Mouse (Mus musculus) hindbrain, postnatal 0 days (tissue): ENCODE data around the gene Ctsc. TPM values are rescaled to one million over a fixed set of nuclear protein-coding genes. Genes with fewer than 3 reads are reported as not detected.

Experiments used
- ATAC-seq: fragments of 200-750 bp; cut with Nextera tagmentation; 2 replicates; pipeline ENCODE4 v1.8.0; 2017; ENCODE audit warnings: mild to moderate bottlenecking, moderate TSS enrichment, moderate library complexity
- DNase-seq: peaks from one replicate; pipeline ENCODE4 v3.0.0-alpha.2; 2015; ENCODE audit warnings: low spot score
- H3K27ac ChIP-seq: fragments of 300-500 bp; sonication (generic); 2 replicates; pipeline ENCODE4 v1.5.1; 2014; ENCODE audit warnings: mild to moderate bottlenecking
- H3K27me3 ChIP-seq: fragments of 300-500 bp; sonication (generic); 2 replicates; pipeline ENCODE4 v1.6.1; 2014; ENCODE audit warnings: low read length, mixed read lengths; ENCODE audit not compliant: insufficient read depth
- H3K36me3 ChIP-seq: fragments of 300-500 bp; sonication (generic); 2 replicates; pipeline ENCODE4 v1.6.1; 2014; ENCODE audit warnings: low read length, mixed read lengths; ENCODE audit not compliant: insufficient read depth
- H3K4me1 ChIP-seq: fragments of 300-500 bp; sonication (generic); 2 replicates; pipeline ENCODE4 v1.6.1; 2014; ENCODE audit warnings: antibody characterized with exemption, low read length, mixed read lengths; ENCODE audit not compliant: insufficient read depth
- H3K4me2 ChIP-seq: fragments of 300-500 bp; sonication (generic); 2 replicates; pipeline ENCODE4 v1.6.1; 2014; ENCODE audit warnings: low read depth, mild to moderate bottlenecking, low read length, moderate library complexity, mixed read lengths
- H3K4me3 ChIP-seq: fragments of 300-500 bp; sonication (generic); 2 replicates; pipeline ENCODE4 v1.5.1; 2014; ENCODE audit warnings: low read length
- H3K9ac ChIP-seq: fragments of 300-500 bp; sonication (generic); replicated peaks from 2 replicates; pipeline ENCODE4 v1.6.1; 2014; ENCODE audit warnings: mild to moderate bottlenecking, low read length, moderate library complexity, mixed read lengths
- H3K9me3 ChIP-seq: fragments of 300-500 bp; sonication (generic); 2 replicates; pipeline ENCODE4 v1.6.1; 2016; ENCODE audit warnings: low read length, mixed read lengths
- CTCF ChIP-seq: IDR thresholded peaks from 2 replicates; pipeline ENCODE4 v1.5.1; 2016; ENCODE audit warnings: antibody characterized with exemption, control low read depth, low read depth
- WGBS: fragments of 180-500 bp; shearing (Covaris S2); extraction: QIAGEN DNeasy Blood & Tissue Kit; methylation state at CpG from one replicate; pipeline ENCODE4 v1.1.7; 2014; 5-methylcytosine and 5-hydroxymethylcytosine counted together
- polyA plus RNA-seq: library from polyadenylated mRNA; unstranded; fragments of >200 nt; fragmentation: Nextera tagmentation; extraction: Ambion mirVana; gene quantifications from 2 replicates; pipeline ENCODE4 v1.2.1, GENCODE M21; 2015
- total RNA-seq: library from RNA; depleted of rRNA; stranded (reverse); fragments of >200 nt; gene quantifications from 2 replicates; pipeline ENCODE4 v1.2.3, GENCODE M21; 2014

The Ctsc gene
- total and polyA plus RNA-seq, 2 experiments from 2014 or later, result 20.5 to 21.2 TPM

DNA sequence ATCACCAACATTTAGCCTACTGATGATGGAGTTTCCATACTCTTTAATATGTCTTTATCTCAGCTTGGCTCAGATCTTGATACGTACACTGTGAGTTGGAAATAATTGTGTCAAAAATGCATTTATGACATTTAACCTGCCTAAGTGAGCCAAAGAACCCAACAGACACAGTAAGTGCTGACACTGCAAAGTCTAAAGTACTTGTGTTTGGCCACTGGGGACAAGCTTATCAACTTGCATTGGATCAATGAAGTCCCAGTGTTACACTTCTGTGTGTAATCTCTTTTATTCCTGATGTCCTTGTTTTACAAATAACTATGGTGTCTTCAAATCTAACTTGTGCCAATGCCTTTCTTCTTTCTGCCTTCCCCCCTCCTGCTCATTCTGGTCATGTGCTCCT is 18.1 kb downstream of the Ctsc start:
- DNase-seq, result no peak
- Histone ChIP-seq H3K4me1 (no peaks in the 10 kb centered on the region), H3K27ac (no peak overlapping the region), H3K4me2 (no peak overlapping the region), H3K9ac (no peak overlapping the region), H3K9me3 (no peaks in the 10 kb centered on the region), H3K36me3 (no peaks in the 10 kb centered on the region), H3K27me3 (no peaks in the 10 kb centered on the region), H3K4me3 (no peak overlapping the region)
- 79% methylated on average over 1 of the region's 1 CpGs for WGBS
- no peak for TF ChIP-seq CTCF
- no peak for ATAC-seq

DNA sequence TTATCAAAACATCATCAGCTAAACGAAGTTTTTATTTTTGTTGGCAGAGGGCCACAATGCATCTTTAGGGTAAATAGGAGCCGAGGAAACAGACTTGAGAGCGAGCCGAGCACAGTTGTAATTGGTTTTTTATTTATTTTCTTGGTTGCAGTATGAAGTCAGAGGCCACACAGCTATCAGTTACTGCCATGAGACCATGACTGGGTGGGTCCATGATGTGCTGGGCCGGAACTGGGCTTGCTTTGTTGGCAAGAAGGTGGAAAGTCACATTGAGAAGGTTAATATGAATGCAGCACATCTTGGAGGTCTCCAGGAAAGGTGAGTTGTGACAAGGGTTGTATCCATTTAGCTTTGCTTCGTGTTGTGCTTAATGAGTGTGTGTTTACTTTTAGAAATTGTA is 19.0 kb downstream of the Ctsc start:
- Histone ChIP-seq H3K27me3 (no peaks in the 10 kb centered on the region), H3K4me3 (no peak overlapping the region), H3K27ac (no peak overlapping the region), H3K9ac (no peak overlapping the region), H3K9me3 (no peaks in the 10 kb centered on the region), H3K36me3 (no peaks in the 10 kb centered on the region), H3K4me1 (no peaks in the 10 kb centered on the region), H3K4me2 (no peak overlapping the region)
- 52% methylated on average over 6 of the region's 6 CpGs for WGBS
- no peak for TF ChIP-seq CTCF
- DNase-seq (no peak), ATAC-seq (no peak)

- Histone ChIP-seq H3K4me3 (no peak overlapping the region), H3K27me3 (no peaks in the 10 kb centered on the region), H3K4me2 (no peak overlapping the region), H3K27ac (no peak overlapping the region), H3K4me1 (no peaks in the 10 kb centered on the region), H3K36me3 (no peaks in the 10 kb centered on the region), H3K9ac (no peak overlapping the region), H3K9me3 (no peaks in the 10 kb centered on the region)
- 81% methylated on average over 4 of the region's 4 CpGs for WGBS
- no peak for TF ChIP-seq CTCF
- DNase-seq, result no peak
- no peak for ATAC-seq
These were observed 27.9 kb downstream of the Ctsc start for GRCm38 (mm10) chr7:88305750-88306149.

DNA sequence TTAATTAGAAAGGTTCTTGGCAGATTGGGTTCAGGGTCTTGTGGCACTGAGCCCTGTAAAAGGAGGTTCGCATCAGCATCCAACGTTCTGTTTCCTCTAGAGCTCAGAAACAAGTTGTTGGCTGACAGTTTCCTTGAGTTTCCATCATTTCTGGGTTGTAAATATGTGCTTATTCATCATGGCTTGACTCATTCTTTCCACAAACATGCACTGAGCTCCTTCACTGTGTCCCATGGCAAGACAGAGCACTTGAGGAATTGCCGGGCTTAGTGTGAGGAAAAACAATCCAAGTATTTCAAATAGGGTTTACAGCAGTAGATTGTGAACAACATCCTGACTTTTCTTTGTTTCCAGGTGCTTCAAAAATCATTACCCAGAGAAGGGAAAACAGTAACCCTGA is 28.8 kb downstream of the Ctsc start:
- H3K4me3 ChIP-seq, result no peak overlapping the region
- no peak overlapping the region for H3K27ac ChIP-seq
- no peaks in the 10 kb centered on the region for H3K9me3 ChIP-seq
- no peak for DNase-seq
- no peak overlapping the region for H3K4me2 ChIP-seq
- no peak for ATAC-seq
- no peaks in the 10 kb centered on the region for H3K36me3 ChIP-seq
- H3K9ac ChIP-seq, result no peak overlapping the region
- WGBS, result 86% methylated on average over 3 of the region's 3 CpGs
- no peaks in the 10 kb centered on the region for H3K27me3 ChIP-seq
- no peak for TF ChIP-seq CTCF
- no peaks in the 10 kb centered on the region for H3K4me1 ChIP-seq

DNA sequence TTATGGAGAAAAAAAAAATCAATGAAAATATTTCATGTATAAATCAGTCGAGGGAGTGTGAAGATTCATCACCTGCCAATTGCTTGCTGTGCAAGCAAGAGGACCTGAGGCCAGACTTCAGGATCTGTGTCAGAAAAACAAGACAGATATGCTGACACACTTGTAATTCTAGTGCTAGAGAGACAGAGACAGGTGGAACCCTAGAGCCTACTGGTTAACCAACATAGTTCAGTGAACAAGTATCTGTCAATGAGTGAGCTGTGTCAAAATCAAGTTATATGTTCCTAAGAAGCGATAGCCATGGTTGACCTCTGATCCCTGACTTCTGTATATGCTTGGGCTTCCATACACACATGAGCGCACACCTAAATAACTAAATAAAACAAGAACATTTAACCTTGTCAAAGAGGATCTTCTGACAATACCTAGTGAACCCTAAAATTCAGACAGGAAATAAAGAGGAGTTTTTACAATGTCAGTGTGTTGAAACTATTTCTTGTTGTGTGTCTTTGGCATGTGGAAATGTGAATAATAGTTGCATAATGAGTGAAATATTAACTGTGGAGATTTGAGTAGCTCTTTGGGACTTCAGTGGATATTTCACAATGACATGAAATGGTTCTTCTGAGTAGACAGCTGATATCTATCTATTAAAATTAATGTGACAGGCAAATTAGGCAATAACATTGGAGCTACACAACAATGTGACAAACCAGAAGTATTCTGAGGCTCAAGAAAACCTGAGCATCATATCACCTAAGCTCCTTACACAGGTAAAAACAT is 32.7 kb downstream of the Ctsc start:
- whole genome bisulfite sequencing, result 85% methylated on average over 3 of the region's 3 CpGs
- ATAC-seq, result no peak

DNA sequence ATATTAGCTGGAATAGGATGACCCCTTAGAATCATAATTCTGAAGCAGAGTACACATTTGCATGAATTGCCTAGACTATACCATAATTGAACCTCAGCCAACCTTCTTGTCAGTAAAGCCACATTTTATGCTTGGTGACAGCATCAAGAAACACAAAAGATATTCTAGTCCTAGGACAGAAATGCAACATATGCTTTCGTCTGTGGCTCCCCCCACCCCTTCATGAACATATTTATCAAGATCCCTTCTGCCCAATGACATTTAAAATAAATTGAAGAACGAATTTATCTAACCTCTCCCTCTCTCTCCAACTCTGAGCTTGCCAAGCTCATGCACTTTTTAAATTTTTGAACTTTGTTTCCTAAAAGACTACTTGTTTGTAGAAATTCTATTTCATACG is 38.5 kb downstream of the Ctsc start:
- ATAC-seq (no peak), DNase-seq (no peak)
- no peak overlapping the region for H3K4me2 ChIP-seq
- H3K36me3 ChIP-seq, result no peaks in the 10 kb centered on the region
- H3K9me3 ChIP-seq, result no peaks in the 10 kb centered on the region
- H3K4me3 ChIP-seq, result no peak overlapping the region
- no peak overlapping the region for H3K27ac ChIP-seq
- H3K9ac ChIP-seq, result no peak overlapping the region
- TF ChIP-seq CTCF, result no peak
- 67% methylated on average over 3 of the region's 3 CpGs for WGBS
- no peaks in the 10 kb centered on the region for H3K27me3 ChIP-seq
- no peaks in the 10 kb centered on the region for H3K4me1 ChIP-seq

More for the DNA sequence above, 32.7 kb downstream of the Ctsc start:
- Histone ChIP-seq H3K27me3 (no peaks in the 10 kb centered on the region), H3K4me3 (no peak overlapping the region), H3K4me2 (no peak overlapping the region), H3K4me1 (no peaks in the 10 kb centered on the region), H3K36me3 (no peaks in the 10 kb centered on the region), H3K9ac (no peak overlapping the region), H3K9me3 (no peaks in the 10 kb centered on the region), H3K27ac (no peak overlapping the region)
- no peak for TF ChIP-seq CTCF
- DNase-seq, result no peak

- Histone ChIP-seq H3K36me3 (no peaks in the 10 kb centered on the region), H3K4me2 (no peak overlapping the region), H3K9ac (no peak overlapping the region), H3K27me3 (no peaks in the 10 kb centered on the region), H3K4me1 (no peaks in the 10 kb centered on the region), H3K27ac (no peak overlapping the region), H3K9me3 (no peaks in the 10 kb centered on the region), H3K4me3 (no peak overlapping the region)
- ATAC-seq, result no peak
- 78% methylated on average over 1 of the region's 1 CpGs for WGBS
- TF ChIP-seq CTCF, result no peak
- no peak for DNase-seq
These were observed 40.6 kb downstream of the Ctsc start for GRCm38 (mm10) chr7:88318474-88318873.
